Mouse (Mus musculus): ENCODE measurements at regions not wholly inside any gene's neighbourhood (a gene's known extent, or its start where the extent isn't known, plus 50 kb on each side); places are given as distances from the start of the nearest gene placed in this dataset.

- Histone ChIP-seq H3K36me3 (ENCODE audit: control insufficient read depth, insufficient read depth, low read length) (no peaks in the 10 kb centered on the region), H3K9ac (ENCODE audit: low read depth, low read length) (no peak overlapping the region), H3K4me3 (ENCODE audit: insufficient read depth, low read depth, low read length) (no peak overlapping the region), H3K27ac (replicated peaks; ENCODE audit: insufficient read depth, low read depth, low read length) (no peak overlapping the region), H3K27me3 (ENCODE audit: control insufficient read depth, insufficient read depth, low read length) (no peaks in the 10 kb centered on the region), H3K4me1 (ENCODE audit: control insufficient read depth, insufficient read depth, low read length) (no peaks in the 10 kb centered on the region), H3K79me2 (ENCODE audit: control insufficient read depth, insufficient read depth, low read length) (no peaks in the 10 kb centered on the region)
- TF ChIP-seq CTCF (IDR thresholded peaks at IDR 0.05; ENCODE audit: low read depth, low read length), result no peak
- TF ChIP-seq POLR2A (IDR thresholded peaks at IDR 0.05; ENCODE audit: extremely low read depth, insufficient read depth, low read length), result no peak
- 64% methylated on average over 2 of the region's 2 CpGs for WGBS
- no peak for DNase-seq (ENCODE audit: extremely low read depth, low read depth, low spot score)
Observed at GRCm38 (mm10) chr10:91384372-91384771, 203.3 kb upstream of the Tmpo start.

- TF ChIP-seq CTCF (IDR thresholded peaks at IDR 0.05; ENCODE audit: low read depth, low read length), result no peak
- TF ChIP-seq POLR2A (IDR thresholded peaks at IDR 0.05; ENCODE audit: extremely low read depth, insufficient read depth, low read length), result no peak
- DNase-seq (ENCODE audit: extremely low read depth, low read depth, low spot score), result no peak
- WGBS, result 92% methylated on average over 3 of the region's 3 CpGs
- H3K9ac ChIP-seq (ENCODE audit: low read depth, low read length), result no peak overlapping the region
- H3K79me2 ChIP-seq (ENCODE audit: control insufficient read depth, insufficient read depth, low read length), result no peaks in the 10 kb centered on the region
- no peaks in the 10 kb centered on the region for H3K4me1 ChIP-seq (ENCODE audit: control insufficient read depth, insufficient read depth, low read length)
- H3K27ac ChIP-seq (replicated peaks; ENCODE audit: insufficient read depth, low read depth, low read length), result no peak overlapping the region
- no peaks in the 10 kb centered on the region for H3K36me3 ChIP-seq (ENCODE audit: control insufficient read depth, insufficient read depth, low read length)
- no peak overlapping the region for H3K4me3 ChIP-seq (ENCODE audit: insufficient read depth, low read depth, low read length)
- H3K27me3 ChIP-seq (ENCODE audit: control insufficient read depth, insufficient read depth, low read length), result no peaks in the 10 kb centered on the region
Observed at GRCm38 (mm10) chr10:91376683-91377082, 195.6 kb upstream of the Tmpo start.

GRCm38 (mm10) chr10:91367488-91367887 is 186.4 kb upstream of the Tmpo start:
- Histone ChIP-seq H3K4me3 (ENCODE audit: insufficient read depth, low read depth, low read length) (no peak overlapping the region), H3K27me3 (ENCODE audit: control insufficient read depth, insufficient read depth, low read length) (no peaks in the 10 kb centered on the region; the same call in 1 of the 2 replicates), H3K79me2 (ENCODE audit: control insufficient read depth, insufficient read depth, low read length) (no peaks in the 10 kb centered on the region), H3K36me3 (ENCODE audit: control insufficient read depth, insufficient read depth, low read length) (no peaks in the 10 kb centered on the region), H3K4me1 (ENCODE audit: control insufficient read depth, insufficient read depth, low read length) (no peaks in the 10 kb centered on the region), H3K27ac (replicated peaks; ENCODE audit: insufficient read depth, low read depth, low read length) (no peak overlapping the region), H3K9ac (ENCODE audit: low read depth, low read length) (no peak overlapping the region)
- WGBS, result 56% methylated on average over 1 of the region's 1 CpGs
- DNase-seq (ENCODE audit: extremely low read depth, low read depth, low spot score), result no peak
- TF ChIP-seq POLR2A (IDR thresholded peaks at IDR 0.05; ENCODE audit: extremely low read depth, insufficient read depth, low read length) (no peak), CTCF (IDR thresholded peaks at IDR 0.05; ENCODE audit: low read depth, low read length) (no peak)

- no peak overlapping the region for H3K9ac ChIP-seq (ENCODE audit: low read depth, low read length)
- WGBS, result 62% methylated on average over 3 of the region's 3 CpGs
Observed at GRCm38 (mm10) chr10:91362587-91362986, 181.5 kb upstream of the Tmpo start.

GRCm38 (mm10) chr10:91361621-91362020 is 180.5 kb upstream of the Tmpo start:
- WGBS, result 76% methylated on average over 2 of the region's 2 CpGs
- Histone ChIP-seq H3K79me2 (ENCODE audit: control insufficient read depth, insufficient read depth, low read length) (no peaks in the 10 kb centered on the region), H3K36me3 (ENCODE audit: control insufficient read depth, insufficient read depth, low read length) (no peaks in the 10 kb centered on the region), H3K27me3 (ENCODE audit: control insufficient read depth, insufficient read depth, low read length) (no peaks in the 10 kb centered on the region; the same call in 1 of the 2 replicates), H3K4me3 (ENCODE audit: insufficient read depth, low read depth, low read length) (no peak overlapping the region), H3K27ac (replicated peaks; ENCODE audit: insufficient read depth, low read depth, low read length) (no peak overlapping the region), H3K4me1 (ENCODE audit: control insufficient read depth, insufficient read depth, low read length) (no peaks in the 10 kb centered on the region), H3K9ac (ENCODE audit: low read depth, low read length) (no peak overlapping the region)
- TF ChIP-seq POLR2A (IDR thresholded peaks at IDR 0.05; ENCODE audit: extremely low read depth, insufficient read depth, low read length), result no peak
- TF ChIP-seq CTCF (IDR thresholded peaks at IDR 0.05; ENCODE audit: low read depth, low read length), result no peak
- no peak for DNase-seq (ENCODE audit: extremely low read depth, low read depth, low spot score)

More at GRCm38 (mm10) chr10:91362587-91362986, 181.5 kb upstream of the Tmpo start:
- Histone ChIP-seq H3K79me2 (ENCODE audit: control insufficient read depth, insufficient read depth, low read length) (no peaks in the 10 kb centered on the region), H3K27ac (replicated peaks; ENCODE audit: insufficient read depth, low read depth, low read length) (no peak overlapping the region), H3K4me3 (ENCODE audit: insufficient read depth, low read depth, low read length) (no peak overlapping the region), H3K4me1 (ENCODE audit: control insufficient read depth, insufficient read depth, low read length) (no peaks in the 10 kb centered on the region), H3K27me3 (ENCODE audit: control insufficient read depth, insufficient read depth, low read length) (no peaks in the 10 kb centered on the region; the same call in 1 of the 2 replicates), H3K36me3 (ENCODE audit: control insufficient read depth, insufficient read depth, low read length) (no peaks in the 10 kb centered on the region)
- no peak for TF ChIP-seq POLR2A (IDR thresholded peaks at IDR 0.05; ENCODE audit: extremely low read depth, insufficient read depth, low read length)
- TF ChIP-seq CTCF (IDR thresholded peaks at IDR 0.05; ENCODE audit: low read depth, low read length), result no peak
- no peak for DNase-seq (ENCODE audit: extremely low read depth, low read depth, low spot score)

GRCm38 (mm10) chr10:91345465-91345864 is 164.3 kb upstream of the Tmpo start:
- Histone ChIP-seq H3K27me3 (ENCODE audit: control insufficient read depth, insufficient read depth, low read length) (no peaks in the 10 kb centered on the region), H3K36me3 (ENCODE audit: control insufficient read depth, insufficient read depth, low read length) (no peaks in the 10 kb centered on the region), H3K9ac (ENCODE audit: low read depth, low read length) (no peak overlapping the region), H3K27ac (replicated peaks; ENCODE audit: insufficient read depth, low read depth, low read length) (no peak overlapping the region), H3K79me2 (ENCODE audit: control insufficient read depth, insufficient read depth, low read length) (no peaks in the 10 kb centered on the region), H3K4me1 (ENCODE audit: control insufficient read depth, insufficient read depth, low read length) (no peaks in the 10 kb centered on the region), H3K4me3 (ENCODE audit: insufficient read depth, low read depth, low read length) (no peak overlapping the region)
- 78% methylated on average over 5 of the region's 5 CpGs for WGBS
- no peak for DNase-seq (ENCODE audit: extremely low read depth, low read depth, low spot score)
- TF ChIP-seq CTCF (IDR thresholded peaks at IDR 0.05; ENCODE audit: low read depth, low read length), result no peak
- TF ChIP-seq POLR2A (IDR thresholded peaks at IDR 0.05; ENCODE audit: extremely low read depth, insufficient read depth, low read length), result no peak

All from liver, adult 2 months (tissue).